Comparison of ENCODE assay signal across 9 mouse cellular contexts in genomic region chr7:19456628-19457027, GRCm38 (mm10). TPM values are rescaled to one million over a fixed set of nuclear protein-coding genes. Genes with fewer than 3 reads are reported as not detected.
DNase-seq lines count a peak whose midpoint lies in the region; ATAC-seq and TF ChIP-seq lines count a peak whose summit lies in the region.
"Had no signal": no experiment of that assay in that cellular context is flagged by ENCODE, and none has a peak within 500 bp of the region (broad histone marks: within the 10 kb centered on the region; RNA-seq: fewer than 3 reads in every experiment).

No protein-coding gene starts in this region.

- peaks cover 7% of the 10 kb centered on the region; the same call in 1 of the 2 replicates for H3K4me1 ChIP-seq in kidney, embryonic 14.5 days (ENCODE audit: control insufficient read depth, insufficient read depth, low read length)
- H3K4me1 ChIP-seq in testis, adult 2 months (ENCODE audit: control insufficient read depth, insufficient read depth, low read length): peaks cover 18% of the 10 kb centered on the region
- H3K4me1 ChIP-seq in intestine, embryonic 16.5 days (ENCODE audit: control insufficient read depth, insufficient read depth, low read length): peaks cover 25% of the 10 kb centered on the region
- 0 out of 2 replicates have a peak, but pooled peaks cover 4% of the 10 kb centered on the region for H3K4me1 ChIP-seq in stomach, postnatal 0 days (replicated peaks; ENCODE audit: control insufficient read depth, insufficient read depth)

- peak overlapping the region; percentile 86 for H3K4me2 ChIP-seq in kidney, embryonic 14.5 days (replicated peaks; ENCODE audit: low read depth, low read length)
- peak overlapping the region; percentile 87; the same call in 1 of the 2 replicates for H3K4me2 ChIP-seq in intestine, embryonic 16.5 days (ENCODE audit: low read depth, low read length)
- 0 out of 2 replicates have a peak overlapping the region, but pooled peaks have one; percentile 5 for H3K4me2 ChIP-seq in stomach, postnatal 0 days (replicated peaks; ENCODE audit: low read depth)

- H3K9me3 ChIP-seq in kidney, embryonic 14.5 days (ENCODE audit: control insufficient read depth, low read length): no peaks in the 10 kb centered on the region
- H3K9me3 ChIP-seq in intestine, embryonic 16.5 days (ENCODE audit: control insufficient read depth, low read length): no peaks in the 10 kb centered on the region
- H3K9me3 ChIP-seq in stomach, postnatal 0 days (ENCODE audit: control insufficient read depth, low read length): no peaks in the 10 kb centered on the region

- no peak for TF ChIP-seq CTCF in testis, adult 2 months (IDR thresholded peaks at IDR 0.05; ENCODE audit: control insufficient read depth, insufficient read depth, insufficient replicate concordance, low read depth, low read length)
- no peak for TF ChIP-seq CTCF in stomach, postnatal 0 days (IDR thresholded peaks at IDR 0.05; ENCODE audit: low read depth)

- no peak for TF ChIP-seq EP300 in stomach, postnatal 0 days (optimal IDR thresholded peaks at IDR 0.05)

- ATAC-seq in kidney, embryonic 14.5 days (ENCODE audit: low FRiP score, low TSS enrichment): no peak
- no peak for ATAC-seq in intestine, embryonic 16.5 days
- no peak for ATAC-seq in stomach, postnatal 0 days (ENCODE audit: low FRiP score, low TSS enrichment)
- no peak for ATAC-seq in inflammation-experienced regulatory T-cells, adult 6 months
- ATAC-seq: Patski had no signal

- 0 out of 2 replicates have a peak overlapping the region, but pooled peaks have one; percentile 88 for H3K9ac ChIP-seq in kidney, embryonic 14.5 days (ENCODE audit: low read depth, low read length)
- H3K9ac ChIP-seq in intestine, embryonic 16.5 days (ENCODE audit: low read depth, low read length): no peak overlapping the region
- H3K9ac ChIP-seq in stomach, postnatal 0 days (ENCODE audit: low read length): no peak overlapping the region

- H3K27me3 ChIP-seq in kidney, embryonic 14.5 days (ENCODE audit: control insufficient read depth, insufficient read depth, low read length): no peaks in the 10 kb centered on the region
- no peaks in the 10 kb centered on the region for H3K27me3 ChIP-seq in testis, adult 2 months (ENCODE audit: control insufficient read depth, insufficient read depth, low read length)
- no peaks in the 10 kb centered on the region for H3K27me3 ChIP-seq in intestine, embryonic 16.5 days (replicated peaks; ENCODE audit: control insufficient read depth, insufficient read depth, low read length)
- no peaks in the 10 kb centered on the region for H3K27me3 ChIP-seq in stomach, postnatal 0 days (ENCODE audit: control insufficient read depth, insufficient read depth, low read length)
- H3K27me3 ChIP-seq: Patski had no signal

- no peak overlapping the region for H3K27ac ChIP-seq in kidney, embryonic 14.5 days (ENCODE audit: low read depth, low read length)
- peak overlapping the region; percentile 59 for H3K27ac ChIP-seq in testis, adult 2 months (ENCODE audit: control insufficient read depth, insufficient read depth, low read depth, low read length)
- H3K27ac ChIP-seq in intestine, embryonic 16.5 days (ENCODE audit: low read length): no peak overlapping the region
- H3K27ac ChIP-seq in stomach, postnatal 0 days (replicated peaks): no peak overlapping the region

- H3K36me3 ChIP-seq in kidney, embryonic 14.5 days (ENCODE audit: control insufficient read depth, insufficient read depth, low read length): peaks cover 14% of the 10 kb centered on the region
- no peaks in the 10 kb centered on the region for H3K36me3 ChIP-seq in testis, adult 2 months (ENCODE audit: control insufficient read depth, insufficient read depth, low read length)
- H3K36me3 ChIP-seq in intestine, embryonic 16.5 days (ENCODE audit: control insufficient read depth, insufficient read depth, low read length): peaks cover 9% of the 10 kb centered on the region
- H3K36me3 ChIP-seq in stomach, postnatal 0 days (ENCODE audit: control insufficient read depth, insufficient read depth, low read length): peaks cover under 1% of the 10 kb centered on the region; the same call in 1 of the 2 replicates

- no peak for DNase-seq in kidney, postnatal 14 days
- DNase-seq in testis, postnatal 10 days (ENCODE audit: low spot score): no peak
- DNase-seq in stomach, postnatal 0 days (ENCODE audit: low spot score): no peak
- no peak for DNase-seq in frontal cortex, postnatal 14 days (ENCODE audit: low spot score in 2 of 2)

- WGBS in kidney, embryonic 14.5 days: 94% methylated on average over 7 of the region's 7 CpGs
- 95% methylated on average over 7 of the region's 7 CpGs for WGBS in intestine, embryonic 16.5 days
- WGBS in stomach, postnatal 0 days: 86% methylated on average over 7 of the region's 7 CpGs

- no peak for TF ChIP-seq POLR2A in testis, adult 2 months (IDR thresholded peaks at IDR 0.05; ENCODE audit: control insufficient read depth, low read depth, low read length)

- no peak overlapping the region for H3K4me3 ChIP-seq in kidney, embryonic 14.5 days (ENCODE audit: low read length)
- peak overlapping the region; percentile 19 for H3K4me3 ChIP-seq in testis, adult 2 months (ENCODE audit: control insufficient read depth, low read depth, low read length)
- no peak overlapping the region for H3K4me3 ChIP-seq in intestine, embryonic 16.5 days (ENCODE audit: low read length)
- no peak overlapping the region for H3K4me3 ChIP-seq in stomach, postnatal 0 days (ENCODE audit: low read depth, low read length)

RNA-seq across cellular contexts. Expression of gene Mark4, which starts 2.0 kb away (rescaled TPM):
- polyA plus RNA-seq in kidney, embryonic 14.5 days (2014; fragmentation: Nextera tagmentation; extraction: Ambion mirVana): 10.4 and 12.1 TPM in 2 replicates
- 13.2 and 14.1 TPM in 2 replicates for polyA plus RNA-seq in testis, adult 2 months (2012; rRNA removed)
- polyA plus RNA-seq in intestine, embryonic 16.5 days (2015; fragmentation: Nextera tagmentation; extraction: Ambion mirVana): 3.7 and 4.4 TPM in 2 replicates
- 5.2 and 5.3 TPM in 2 replicates for polyA plus RNA-seq in stomach, postnatal 0 days (2015; fragmentation: Nextera tagmentation; extraction: Ambion mirVana)
- 1 to 10 TPM in 1 of 3 experiments, under 1 TPM in 2; 0.87 to 1.3 (median 0.89) TPM for polyA plus RNA-seq in inflammation-experienced regulatory T-cells, adult 6 months (2017; shearing (Covaris generic))

RNA-seq across cellular contexts. Expression of gene Exoc3l2, which starts 6.5 kb away (rescaled TPM):
- polyA plus RNA-seq in kidney, embryonic 14.5 days (2014; fragmentation: Nextera tagmentation; extraction: Ambion mirVana): 3.5 and 3.7 TPM in 2 replicates
- polyA plus RNA-seq in testis, adult 2 months (2012; rRNA removed): 26.1 and 27.2 TPM in 2 replicates
- polyA plus RNA-seq in intestine, embryonic 16.5 days (2015; fragmentation: Nextera tagmentation; extraction: Ambion mirVana): 0.27 and 0.46 TPM in 2 replicates
- 0.97 and 1.1 TPM in 2 replicates for polyA plus RNA-seq in stomach, postnatal 0 days (2015; fragmentation: Nextera tagmentation; extraction: Ambion mirVana)
- polyA plus RNA-seq in inflammation-experienced regulatory T-cells, adult 6 months (2017; shearing (Covaris generic)): not detected
- polyA plus RNA-seq: Patski had no signal

RNA-seq across cellular contexts. Expression of gene Bloc1s3, which starts 51.5 kb away (rescaled TPM):
- polyA plus RNA-seq in kidney, embryonic 14.5 days (2014; fragmentation: Nextera tagmentation; extraction: Ambion mirVana): 1.4 and 2.4 TPM in 2 replicates
- 3.0 and 3.7 TPM in 2 replicates for polyA plus RNA-seq in testis, adult 2 months (2012; rRNA removed)
- 1.4 and 2.0 TPM in 2 replicates for polyA plus RNA-seq in intestine, embryonic 16.5 days (2015; fragmentation: Nextera tagmentation; extraction: Ambion mirVana)
- polyA plus RNA-seq in stomach, postnatal 0 days (2015; fragmentation: Nextera tagmentation; extraction: Ambion mirVana): 3.2 and 3.7 TPM in 2 replicates
- under 1 TPM; 0.63 to 0.99 (median 0.65) TPM for polyA plus RNA-seq in inflammation-experienced regulatory T-cells, adult 6 months (2017; shearing (Covaris generic))

RNA-seq across cellular contexts. Expression of gene Trappc6a, which starts 51.6 kb away (rescaled TPM):
- 63.7 and 70.2 TPM in 2 replicates for polyA plus RNA-seq in kidney, embryonic 14.5 days (2014; fragmentation: Nextera tagmentation; extraction: Ambion mirVana)
- 61.1 and 62.1 TPM in 2 replicates for polyA plus RNA-seq in testis, adult 2 months (2012; rRNA removed)
- 147 and 159 TPM in 2 replicates for polyA plus RNA-seq in intestine, embryonic 16.5 days (2015; fragmentation: Nextera tagmentation; extraction: Ambion mirVana)
- polyA plus RNA-seq in stomach, postnatal 0 days (2015; fragmentation: Nextera tagmentation; extraction: Ambion mirVana): 113 and 123 TPM in 2 replicates
- polyA plus RNA-seq in inflammation-experienced regulatory T-cells, adult 6 months (2017; shearing (Covaris generic)): 10 to 100 TPM; 24.6 to 47.8 (median 43.3) TPM

RNA-seq across cellular contexts. Expression of gene Ckm, which starts 52.1 kb away (rescaled TPM):
- 0.20 and 0.69 TPM in 2 replicates for polyA plus RNA-seq in kidney, embryonic 14.5 days (2014; fragmentation: Nextera tagmentation; extraction: Ambion mirVana)
- 2.4 and 8.7 TPM in 2 replicates for polyA plus RNA-seq in testis, adult 2 months (2012; rRNA removed)
- polyA plus RNA-seq in intestine, embryonic 16.5 days (2015; fragmentation: Nextera tagmentation; extraction: Ambion mirVana): 15.3 and 17.6 TPM in 2 replicates
- 42.1 and 43.6 TPM in 2 replicates for polyA plus RNA-seq in stomach, postnatal 0 days (2015; fragmentation: Nextera tagmentation; extraction: Ambion mirVana)
- polyA plus RNA-seq in inflammation-experienced regulatory T-cells, adult 6 months (2017; shearing (Covaris generic)): under 1 TPM in 1 of 3 experiments, not detected in 2; 0.25 TPM
- polyA plus RNA-seq: Patski had no signal

Comparison
In these comparisons a context has a peak if more than half of its experiments do, and no peak if none do; other contexts are left out.
1. H3K4me2 ChIP-seq: peak in every context shown above with its lines; median percentile 87 in intestine, embryonic 16.5 days; 86 in kidney, embryonic 14.5 days; 5 in stomach, postnatal 0 days.